Mouse (Mus musculus) urinary bladder, postnatal 4 days (tissue): ENCODE measurements around the gene Sema6d.

ENCODE experiments used
- DNase-seq, 2 experiments: peaks; one replicate each; pipeline ENCODE4 v3.0.0; 2021 to 2022; ENCODE audit warnings: low spot score in 2 of 2

Sema6d gene

DNA sequence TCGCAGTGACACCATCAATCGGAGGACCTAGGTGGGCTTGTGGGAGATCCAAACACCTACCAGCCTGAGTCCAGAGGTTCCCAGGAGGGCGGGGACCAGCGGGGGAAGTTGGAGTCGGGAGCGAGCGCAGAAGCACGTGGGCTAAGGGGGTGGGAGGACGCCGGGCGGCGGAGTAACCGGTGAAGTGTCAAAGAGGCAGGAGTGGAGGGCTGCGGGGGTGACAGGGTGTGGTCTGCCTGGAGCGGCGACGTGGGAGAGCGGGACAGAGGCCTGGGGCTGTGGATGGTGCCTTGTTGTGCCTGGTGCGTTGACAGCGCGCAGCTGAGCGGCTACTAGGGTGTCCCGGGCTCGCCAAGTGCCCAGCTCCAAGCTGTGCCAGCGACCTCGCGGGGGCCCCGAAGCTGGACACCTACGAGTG lies at the start of gene Sema6d:
Gene Sema6d, plus strand, starts transcription at position 157 of the 418 bp plus-strand sequence.
- peak in 1 of 2 experiments; percentile 59 for DNase-seq

DNA sequence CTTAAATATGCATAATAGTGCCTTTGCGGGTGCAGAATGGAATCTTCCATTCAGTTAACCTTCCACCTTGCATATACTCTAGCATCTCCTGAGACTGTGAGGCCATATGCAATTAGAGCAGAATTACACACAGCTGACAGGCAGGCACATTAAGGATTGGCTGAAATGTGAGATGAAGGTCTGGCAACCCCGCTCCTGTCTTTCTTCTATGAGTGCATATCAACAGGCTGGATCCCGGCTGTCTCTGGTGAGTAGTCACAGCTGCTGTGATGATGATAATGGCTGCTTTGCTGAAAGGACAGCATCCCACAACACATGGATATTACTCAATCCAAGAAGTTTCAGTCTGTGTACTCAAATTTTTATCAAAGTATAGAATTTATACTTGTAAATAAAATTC lies 29.9 kb upstream of the Sema6d start:
- DNase-seq = no peak

DNA sequence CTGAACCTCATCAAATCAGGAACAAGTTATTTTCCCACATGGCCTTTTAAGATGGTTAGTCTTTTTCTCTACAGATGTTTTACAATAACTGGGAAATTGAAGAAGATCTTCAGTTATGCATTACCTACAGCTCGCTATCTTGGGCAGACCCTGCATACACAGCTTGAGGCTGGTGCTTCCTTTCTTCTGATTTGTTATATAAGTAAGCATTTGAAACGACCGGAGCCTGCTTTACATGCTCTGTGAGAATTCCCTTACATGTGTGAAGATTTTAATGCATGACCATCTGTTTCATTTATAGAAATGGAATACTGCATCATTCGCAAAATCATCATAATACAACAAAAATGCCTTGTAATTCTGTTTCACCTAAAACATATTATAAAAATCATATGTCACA lies 21.4 kb upstream of the Sema6d start:
- DNase-seq = no peak

DNA sequence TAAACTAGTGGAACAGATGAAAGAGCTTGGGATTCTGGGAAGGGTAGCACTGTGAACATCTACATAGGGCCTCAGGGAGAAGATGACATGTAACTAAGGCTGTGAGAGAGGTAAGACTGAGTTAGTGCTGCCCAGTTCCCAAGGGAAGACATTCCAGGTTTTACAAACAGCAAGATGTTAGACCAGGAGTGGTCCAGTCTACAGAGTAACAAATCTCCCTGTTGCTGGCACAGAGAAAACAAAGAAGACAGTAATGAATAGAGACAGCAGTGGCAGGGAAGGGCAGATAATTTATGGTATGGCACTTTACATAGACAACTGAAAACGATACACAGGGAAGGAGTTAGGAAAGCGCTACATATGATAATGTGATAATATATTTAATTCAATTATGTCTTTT lies 19.1 kb upstream of the Sema6d start:
- no peak for DNase-seq

DNA sequence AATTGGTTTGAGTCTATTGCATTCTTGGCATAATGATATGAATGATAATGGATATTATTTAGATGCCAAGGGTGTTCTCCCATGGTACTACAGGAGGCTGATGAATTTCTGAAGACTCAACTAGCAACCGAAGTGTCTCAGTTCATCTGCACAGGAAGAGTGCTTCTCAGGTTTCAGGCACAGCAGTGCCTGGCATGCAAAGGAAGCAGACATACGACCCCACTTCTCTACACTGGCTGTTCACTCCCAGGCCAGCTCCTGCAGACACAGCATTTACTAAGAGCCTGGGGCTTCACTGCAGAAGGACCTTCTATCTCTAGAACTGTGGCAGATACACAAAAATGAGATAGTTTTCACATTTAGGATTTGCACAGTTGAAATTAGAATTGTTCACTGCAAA lies 18.4 kb upstream of the Sema6d start:
- no peak for DNase-seq

DNA sequence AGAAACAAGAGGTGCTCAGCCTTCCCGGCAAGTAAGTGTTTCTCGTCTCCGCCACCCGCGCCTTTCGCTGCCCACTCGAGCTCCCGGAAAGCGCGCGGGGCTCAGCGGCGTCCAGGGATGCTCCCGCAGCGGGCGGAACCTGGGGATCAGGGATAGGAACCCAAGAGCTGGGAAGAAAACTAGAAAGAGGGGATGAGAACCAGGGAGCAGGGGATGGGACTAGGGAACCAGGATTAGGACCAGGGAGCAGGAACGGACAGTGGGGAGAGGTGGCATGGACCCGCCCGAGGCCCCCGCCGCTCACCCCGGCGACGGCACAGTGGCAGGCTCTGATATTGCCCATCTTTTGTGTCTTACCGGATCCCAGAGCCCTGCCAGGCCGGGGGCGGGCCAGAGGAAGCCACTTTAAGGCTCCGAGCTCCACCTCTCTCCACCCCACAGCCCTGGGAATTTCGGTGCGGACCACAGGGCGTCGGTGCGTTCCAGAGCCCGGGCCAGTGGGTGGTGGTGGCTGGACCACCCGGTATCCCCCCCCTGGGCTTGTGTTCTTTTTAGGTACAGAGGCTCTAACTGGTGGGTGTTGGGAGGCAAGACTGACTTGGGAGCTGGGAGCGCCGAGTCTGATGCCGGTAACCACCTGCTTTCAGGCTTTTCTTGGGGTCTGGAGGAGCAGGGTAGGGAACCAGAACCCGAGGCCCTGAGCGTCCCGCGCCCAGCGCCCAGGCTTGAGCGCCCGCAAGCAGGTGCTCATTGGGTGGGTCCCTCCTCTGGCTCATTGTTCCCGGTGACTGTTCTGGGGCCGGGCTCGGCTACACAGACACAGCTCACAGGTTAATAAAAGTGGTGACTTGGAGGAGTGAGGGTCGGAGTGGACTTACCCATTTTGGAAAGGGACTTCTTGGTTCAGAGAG lies 717 bp downstream of the Sema6d start:
- DNase-seq = peak in 1 of 2 experiments; percentile 62

DNA sequence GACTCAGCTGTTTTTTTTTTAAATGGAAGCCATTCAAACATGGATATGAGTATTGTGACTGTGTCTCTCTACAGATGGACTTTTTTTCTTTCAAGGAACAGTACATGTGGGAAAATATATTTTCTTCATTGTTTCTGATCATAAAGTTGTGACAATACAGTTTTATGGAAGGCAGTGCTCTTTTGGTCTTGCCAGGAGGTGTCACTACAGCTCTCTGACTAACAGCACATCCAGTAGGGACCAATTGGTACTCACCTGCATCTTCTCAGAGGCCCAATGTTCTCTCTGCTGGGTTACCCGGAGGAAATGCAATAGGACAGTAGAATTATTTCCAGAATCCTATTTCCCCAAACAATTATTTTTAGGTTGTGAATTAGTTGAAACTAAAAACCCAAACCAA lies 9.9 kb downstream of the Sema6d start:
- no peak for DNase-seq

DNA sequence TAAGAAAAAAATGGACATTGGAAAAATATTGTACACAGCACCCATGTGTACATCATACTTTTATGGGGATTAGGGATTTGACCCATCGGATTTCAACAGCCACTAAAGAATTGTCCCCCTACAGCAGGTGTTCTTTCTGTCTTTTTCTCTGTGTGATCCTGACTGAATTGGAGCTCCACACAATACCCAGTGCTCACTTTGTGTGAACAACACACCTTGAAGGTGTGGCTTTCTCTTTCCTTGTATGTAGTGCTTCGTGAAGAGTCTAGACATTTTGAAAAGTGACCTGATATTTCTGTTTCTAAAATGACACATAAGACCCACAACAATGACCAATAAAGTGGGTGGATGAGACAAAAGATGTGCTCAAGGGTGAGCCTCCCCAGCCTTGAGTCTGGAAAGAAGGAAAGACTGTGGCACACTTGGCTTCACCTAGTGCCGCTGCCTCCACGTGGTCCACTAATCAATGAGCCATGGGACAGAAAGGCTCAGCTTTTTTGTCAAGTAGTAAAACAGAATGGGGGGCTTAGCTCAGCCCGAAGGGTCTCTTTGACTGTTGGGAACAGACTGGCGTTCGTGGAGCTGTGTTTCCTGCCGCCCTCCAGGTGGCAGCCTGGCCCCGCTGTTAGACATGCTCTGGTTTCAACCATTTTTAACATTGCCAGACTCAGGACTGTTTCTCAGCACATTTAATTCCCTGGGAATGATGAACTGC lies 10.9 kb downstream of the Sema6d start:
- peak; percentile 33 to 61 for DNase-seq

DNA sequence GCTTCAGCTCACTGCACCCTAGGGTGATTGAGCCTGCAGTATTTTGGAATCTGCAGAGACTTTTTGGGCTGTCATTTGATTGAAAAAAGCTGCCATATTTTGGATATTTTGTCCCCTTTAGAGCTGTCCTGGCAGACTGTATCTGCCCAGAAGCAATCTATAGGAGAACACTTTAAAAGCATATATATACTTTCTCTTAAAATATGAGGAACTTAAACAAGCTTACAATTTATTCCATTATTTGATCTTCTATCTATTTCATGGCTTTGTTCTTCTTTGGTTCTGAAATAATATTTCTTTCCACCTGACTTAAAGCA lies 11.4 kb downstream of the Sema6d start:
- DNase-seq = no peak

DNA sequence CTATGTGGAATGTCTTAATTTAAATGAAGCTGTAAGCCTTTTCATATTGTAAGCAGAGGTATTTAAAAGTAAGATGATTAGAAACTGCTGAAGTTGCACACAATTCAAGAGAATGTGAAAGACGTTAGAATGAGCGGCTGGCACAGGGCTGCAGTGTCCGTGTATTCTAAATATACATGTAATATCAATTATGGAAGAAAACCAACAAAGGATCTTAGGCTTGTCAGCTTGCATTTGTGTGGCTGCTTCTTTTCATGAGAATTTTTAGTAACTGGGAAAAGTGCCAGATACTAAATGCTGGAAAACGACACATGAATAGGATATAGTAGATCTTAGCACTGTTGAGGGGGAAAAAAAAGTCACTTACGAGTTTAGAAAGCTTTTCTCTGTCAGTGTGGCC lies 11.8 kb downstream of the Sema6d start:
- DNase-seq = no peak

DNA sequence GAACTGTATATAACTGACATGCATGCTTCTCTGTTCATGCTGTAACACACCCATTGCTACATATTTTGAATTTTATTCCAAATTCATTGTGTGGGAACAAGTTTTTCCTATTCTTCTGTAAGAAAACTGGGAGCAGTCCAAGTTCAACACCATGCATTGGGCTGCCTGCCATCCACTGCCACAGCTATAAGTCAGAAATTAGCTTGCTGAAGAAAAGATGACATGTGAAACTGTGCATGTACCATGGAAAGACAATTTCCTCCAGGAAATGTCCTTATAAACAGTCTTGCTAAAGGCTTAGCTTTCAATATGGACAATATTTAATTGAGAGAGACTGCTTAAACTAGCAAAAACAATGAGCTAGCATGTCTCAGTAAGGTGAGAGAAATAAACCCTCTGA lies 13.5 kb downstream of the Sema6d start:
- DNase-seq = no peak

DNA sequence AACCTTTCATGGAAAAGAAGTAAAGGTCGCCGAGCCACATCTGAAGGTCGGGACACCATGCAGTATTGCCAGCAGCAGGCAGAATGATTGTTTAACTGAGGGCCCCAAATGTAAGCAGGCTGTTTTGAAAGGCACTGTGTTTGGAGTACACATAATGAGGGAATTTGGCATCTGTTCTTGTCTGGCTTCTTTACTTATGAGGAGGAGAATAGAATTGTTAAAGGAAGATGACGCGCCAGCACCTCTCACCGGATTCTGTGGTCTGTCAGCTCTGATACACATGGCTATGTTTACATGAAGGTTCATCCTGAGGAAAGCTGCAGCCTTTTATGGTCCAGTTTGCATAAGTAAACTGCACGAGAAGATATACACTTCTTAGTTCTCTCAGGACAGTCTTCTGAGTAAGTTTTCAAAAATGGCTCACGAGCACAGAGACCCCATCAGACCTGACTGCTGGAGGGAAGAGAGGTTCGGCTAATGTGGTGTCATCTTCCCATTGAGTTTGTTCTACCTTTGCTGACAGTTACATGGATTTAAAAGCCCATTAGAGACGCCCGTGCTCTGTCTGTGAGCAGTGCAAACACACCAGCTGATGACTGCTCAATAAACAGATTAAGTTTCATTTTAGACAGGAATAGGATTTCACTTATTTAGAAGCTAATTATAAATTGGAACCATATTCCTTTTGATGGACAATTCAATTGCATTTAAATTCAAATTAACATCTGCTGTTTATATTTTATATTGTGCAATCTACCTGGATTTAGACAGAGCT lies 28.9 kb downstream of the Sema6d start:
- no peak for DNase-seq

DNA sequence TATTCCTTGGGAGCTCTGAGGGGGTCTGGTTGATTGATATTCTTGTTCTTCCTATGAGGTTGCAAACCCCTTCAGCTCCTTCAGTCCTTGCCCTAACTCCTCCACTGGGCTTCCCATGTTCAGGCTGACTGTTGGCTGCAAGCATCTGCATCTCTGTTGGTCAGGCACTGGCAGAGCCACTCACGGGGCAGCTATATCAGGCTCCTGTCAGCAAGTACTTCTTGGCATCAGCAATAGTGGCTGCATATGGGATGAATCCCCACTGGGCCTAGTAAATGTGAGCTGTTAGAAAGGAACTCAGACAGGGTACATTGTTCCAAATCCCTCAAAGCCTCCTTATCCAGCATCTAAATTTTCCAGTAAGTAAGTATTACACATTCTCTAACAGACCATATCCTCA lies 30.6 kb downstream of the Sema6d start:
- DNase-seq = no peak

DNA sequence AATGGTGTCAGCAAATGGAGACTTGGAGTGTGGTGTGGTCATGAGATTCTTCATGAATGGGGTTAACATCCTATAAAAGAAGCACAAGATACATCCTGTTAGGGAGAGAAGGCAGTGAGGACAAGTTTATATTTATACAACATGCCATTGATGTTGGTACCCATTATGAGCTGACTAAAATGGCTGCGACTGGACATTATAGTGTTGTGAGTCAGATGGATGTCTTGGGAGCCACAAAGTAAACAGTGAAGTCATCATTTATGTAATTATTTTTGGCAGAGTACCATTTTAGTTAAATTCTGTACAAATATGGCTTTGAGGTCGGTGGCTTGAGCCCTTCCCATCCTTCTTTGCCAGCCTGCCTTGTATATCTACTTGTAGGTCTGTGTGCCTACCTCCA lies 31.8 kb downstream of the Sema6d start:
- no peak for DNase-seq

DNA sequence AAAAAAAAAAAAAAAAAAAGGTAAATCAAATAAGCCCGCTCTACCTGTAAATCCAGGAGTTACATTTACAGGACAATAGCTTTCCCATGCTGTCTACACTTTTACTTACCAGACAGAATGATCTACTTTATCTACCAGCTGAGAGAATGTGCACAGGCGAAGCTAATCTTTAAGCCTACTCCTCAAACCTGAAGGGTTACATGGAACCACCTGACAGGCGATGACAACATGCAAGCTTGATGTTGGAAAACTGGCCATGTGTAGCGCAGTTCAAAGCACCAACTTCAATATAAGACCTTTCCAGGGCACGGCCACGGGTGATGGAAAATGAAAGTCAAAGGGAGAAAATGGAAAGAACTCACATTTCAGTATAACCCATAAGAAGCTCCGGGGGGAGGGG lies 35.7 kb downstream of the Sema6d start:
- DNase-seq = no peak

DNA sequence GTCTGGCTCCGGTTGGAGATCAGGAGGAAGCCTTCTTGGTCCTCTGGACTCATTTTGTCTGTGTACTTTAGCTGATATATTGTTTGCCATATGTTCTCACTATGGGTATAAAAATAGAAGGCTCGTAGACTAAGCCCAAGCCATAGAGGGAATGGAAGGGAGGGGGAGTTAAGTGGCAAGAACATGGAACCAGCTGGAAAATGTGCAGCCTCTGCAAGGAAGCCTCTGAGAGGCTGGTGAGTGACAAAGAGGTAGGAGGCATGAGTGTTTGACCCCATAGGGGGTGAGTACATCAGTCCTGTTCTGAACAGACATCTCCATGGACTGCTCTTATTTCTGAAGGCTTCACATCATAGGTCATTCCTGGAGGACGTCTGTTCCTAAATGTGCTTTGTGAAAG lies 37.1 kb downstream of the Sema6d start:
- DNase-seq = no peak

DNA sequence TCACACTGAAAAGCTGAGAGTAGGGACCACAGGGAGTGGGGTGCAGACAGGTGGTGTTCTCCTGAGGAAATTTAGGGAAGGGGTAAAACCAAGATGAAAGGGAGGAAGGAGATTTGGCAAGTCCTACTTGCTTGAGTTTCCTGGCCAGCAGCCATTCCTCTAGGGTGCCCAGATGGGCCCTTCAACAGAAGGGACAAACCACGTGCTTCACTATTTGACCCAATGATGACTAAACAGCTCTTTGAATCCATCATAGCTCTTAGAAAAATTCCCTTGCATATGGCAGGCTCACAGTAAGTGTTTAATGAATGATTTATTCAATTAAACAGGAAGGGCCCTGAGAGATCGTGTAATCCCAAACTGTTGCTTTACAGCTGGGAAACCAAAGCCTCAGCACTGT lies 41.1 kb downstream of the Sema6d start:
- no peak for DNase-seq

DNA sequence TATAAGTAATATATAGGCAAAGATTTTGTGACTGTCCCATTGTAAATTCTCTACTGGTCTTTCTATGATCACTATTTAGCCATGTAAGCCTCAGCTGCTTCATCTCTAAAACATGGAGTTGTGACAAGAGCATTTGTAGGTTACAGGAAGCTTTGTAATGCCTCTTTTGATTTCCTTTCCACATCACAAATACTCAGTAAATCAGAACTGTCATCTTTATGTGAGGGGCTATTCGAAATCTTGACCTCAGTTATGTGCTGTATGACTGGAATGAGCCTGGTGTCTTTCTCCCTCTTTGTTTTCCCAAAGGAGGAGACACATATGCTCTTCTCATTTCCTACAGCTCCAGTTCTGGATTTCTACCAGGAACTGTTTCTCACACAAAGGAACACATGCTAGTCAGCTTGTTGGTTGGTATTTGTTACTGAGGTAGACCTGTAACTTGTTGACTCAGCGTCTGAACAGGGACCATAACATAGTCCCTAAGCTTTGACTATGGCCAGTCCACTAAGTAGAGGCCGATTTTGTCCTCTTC lies 51.8 kb downstream of the Sema6d start:
- DNase-seq = no peak

DNA sequence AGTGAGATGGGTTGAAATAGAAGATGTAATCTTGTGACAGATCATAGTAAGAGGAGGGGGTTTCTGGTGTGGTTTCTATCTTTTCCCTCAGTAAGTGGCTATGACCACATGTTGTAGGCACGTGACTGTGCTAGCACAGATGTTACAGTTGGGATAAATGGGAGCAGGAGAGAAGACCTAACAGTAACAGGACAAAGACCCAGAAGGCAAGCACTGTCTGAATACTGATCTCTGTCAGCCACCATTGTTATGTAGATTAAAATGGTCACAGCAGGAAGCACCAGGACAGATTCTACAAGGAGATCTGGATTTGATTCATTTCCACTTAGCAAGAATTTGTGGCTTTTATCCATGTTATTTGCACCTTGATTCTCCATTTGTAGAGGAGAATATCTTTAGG lies 55.8 kb downstream of the Sema6d start:
- no peak for DNase-seq

DNA sequence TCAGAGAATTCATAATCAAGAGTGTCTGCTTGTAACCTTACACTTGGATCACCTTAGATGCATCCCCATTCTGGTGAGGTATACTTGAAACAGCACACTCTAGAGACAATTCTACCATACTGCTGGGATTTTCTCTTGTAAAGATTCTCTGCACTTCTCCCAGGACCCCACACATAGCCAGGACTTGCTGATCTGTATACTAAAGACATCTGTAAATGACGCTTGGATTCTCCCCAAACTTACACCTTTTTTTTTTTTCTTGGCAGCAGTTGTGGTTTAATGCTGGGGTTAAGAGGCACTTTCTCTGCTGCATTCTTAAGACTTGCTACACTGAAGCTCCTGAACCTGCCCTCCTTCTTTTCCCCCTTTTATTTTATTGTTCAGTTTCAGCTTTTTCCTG lies 68.4 kb downstream of the Sema6d start:
- no peak for DNase-seq

DNA sequence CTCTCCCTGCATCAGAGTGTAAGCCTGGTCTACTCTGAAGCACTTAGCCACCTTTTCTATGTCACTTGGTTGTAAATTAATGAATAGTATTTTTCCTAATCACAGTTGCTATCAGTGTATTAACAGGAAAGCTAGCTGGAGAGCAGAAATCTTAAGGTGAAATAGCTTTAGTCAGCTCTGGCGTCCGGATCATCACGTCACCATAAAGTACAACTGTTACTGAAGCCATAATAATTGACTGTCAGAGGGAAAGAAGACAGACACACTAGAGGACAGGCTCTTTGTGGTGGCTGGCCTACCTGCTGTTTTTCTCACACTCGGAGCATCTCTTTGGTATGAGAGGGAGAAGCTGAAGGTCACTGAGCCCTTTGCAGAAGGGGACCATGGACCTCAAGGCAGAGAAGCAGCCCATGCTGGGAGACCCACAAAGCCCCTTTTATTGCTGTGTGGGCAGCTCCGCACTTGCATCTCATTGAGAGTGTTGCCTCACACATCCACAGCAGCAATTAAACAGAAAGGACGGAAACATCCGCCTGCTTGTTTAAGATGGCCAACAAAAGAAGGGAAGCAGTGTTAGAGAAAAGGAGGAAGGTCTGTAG lies 72.3 kb downstream of the Sema6d start:
- DNase-seq = no peak

DNA sequence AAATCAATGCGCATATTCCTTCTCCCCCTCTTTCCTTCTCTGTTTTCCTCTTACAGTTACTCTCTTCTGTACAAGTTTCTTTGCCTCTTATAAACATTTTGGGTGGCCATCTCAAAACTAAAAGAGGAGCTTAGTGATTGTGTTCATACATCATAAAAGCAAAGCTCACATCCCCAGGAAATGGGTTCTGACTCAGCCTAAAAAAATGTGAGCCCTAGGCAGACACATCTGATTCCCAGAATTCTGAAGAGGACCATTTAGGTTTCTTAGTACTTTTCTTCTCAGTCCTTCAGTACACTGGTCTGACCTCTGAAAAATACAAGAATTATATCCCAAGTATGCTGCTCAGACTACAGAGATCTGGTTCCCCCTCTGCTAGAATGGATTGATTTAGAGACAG lies 78.6 kb downstream of the Sema6d start:
- no peak for DNase-seq
